Mouse (Mus musculus) gastrocnemius, adult 18-20 months (tissue): ENCODE results near the gene Lyzl4. TPM values are rescaled to one million over a fixed set of nuclear protein-coding genes. Genes with fewer than 3 reads are reported as not detected.
A peak's percentile ranks its signal among the peaks of the same experiment; 100 is the strongest.

Source experiments
- DNase-seq: peaks from one replicate; pipeline ENCODE4 v3.0.0; 2021; ENCODE audit warnings: low spot score
- total RNA-seq, 2 experiments: library from RNA; stranded (reverse); gene quantifications; 2 replicates each; pipeline ENCODE4 v1.2.3; 2021

The Lyzl4 gene
- total RNA-seq, 2 experiments from 2014 or later: not detected

- no peak for DNase-seq
These were observed 11.8 kb upstream of the Lyzl4 start for GRCm38 (mm10) chr9:121653668-121654067.

- DNase-seq: no peak
These were observed 5.1 kb upstream of the Lyzl4 start for GRCm38 (mm10) chr9:121647026-121647425.

- no peak for DNase-seq
These were observed 3.0 kb upstream of the Lyzl4 start for GRCm38 (mm10) chr9:121644855-121645254.

GRCm38 (mm10) chr9:121642401-121643181 lies 695 bp upstream of the Lyzl4 start, which contains the start of gene Vipr1:
Gene Vipr1, plus strand, starts transcription at chr9:121642716.
- DNase-seq: no peak

GRCm38 (mm10) chr9:121641235-121641915 lies 521 bp downstream of the Lyzl4 start:
- DNase-seq: no peak

- no peak for DNase-seq
These were observed 2.1 kb downstream of the Lyzl4 start for GRCm38 (mm10) chr9:121639790-121640189.

- no peak for DNase-seq
These were observed 5.9 kb downstream of the Lyzl4 start for GRCm38 (mm10) chr9:121635835-121636576.

- no peak for DNase-seq
These were observed 8.6 kb downstream of the Lyzl4 start for GRCm38 (mm10) chr9:121633306-121633705.

- no peak for DNase-seq
These were observed 9.0 kb downstream of the Lyzl4 start for GRCm38 (mm10) chr9:121632891-121633290.

GRCm38 (mm10) chr9:121631946-121632345 lies 9.9 kb downstream of the Lyzl4 start:
- no peak for DNase-seq

GRCm38 (mm10) chr9:121630627-121631026 lies 11.3 kb downstream of the Lyzl4 start:
- no peak for DNase-seq

- DNase-seq: no peak
These were observed 17.0 kb downstream of the Lyzl4 start for GRCm38 (mm10) chr9:121624920-121625319.

- DNase-seq: no peak
These were observed 18.7 kb downstream of the Lyzl4 start for GRCm38 (mm10) chr9:121623235-121623634.

GRCm38 (mm10) chr9:121619441-121619840 lies 22.5 kb downstream of the Lyzl4 start:
- no peak for DNase-seq

- no peak for DNase-seq
These were observed 25.4 kb downstream of the Lyzl4 start for GRCm38 (mm10) chr9:121616471-121616870.

- no peak for DNase-seq
These were observed 27.6 kb downstream of the Lyzl4 start for GRCm38 (mm10) chr9:121614241-121614757.

GRCm38 (mm10) chr9:121613192-121613591 lies 28.7 kb downstream of the Lyzl4 start:
- DNase-seq: no peak

- DNase-seq: no peak
These were observed 32.5 kb downstream of the Lyzl4 start for GRCm38 (mm10) chr9:121609381-121609780.

- DNase-seq: no peak
These were observed 35.3 kb downstream of the Lyzl4 start for GRCm38 (mm10) chr9:121606498-121607096.

GRCm38 (mm10) chr9:121605414-121606278 lies 36.2 kb downstream of the Lyzl4 start:
- peak; percentile 73 for DNase-seq
